Mouse (Mus musculus) ES-Bruce4 (cell line): Measurements from ENCODE around the gene Slc16a14. TPM values are rescaled to one million over a fixed set of nuclear protein-coding genes. Genes with fewer than 3 reads are reported as not detected.

Source experiments
- H3K27ac ChIP-seq: 2 replicates; pipeline ENCODE4 v1.5.1; 2012; ENCODE audit warnings: low read length, inconsistent platforms; ENCODE audit not compliant: insufficient read depth
- H3K27me3 ChIP-seq: 2 replicates; pipeline ENCODE4 v1.6.1; 2012; ENCODE audit warnings: mild to moderate bottlenecking, low read length, inconsistent platforms; ENCODE audit not compliant: control insufficient read depth, poor library complexity, insufficient read depth, severe bottlenecking
- H3K36me3 ChIP-seq: 2 replicates; pipeline ENCODE4 v1.6.1; 2012; ENCODE audit warnings: inconsistent platforms, mild to moderate bottlenecking, low read length, moderate library complexity; ENCODE audit not compliant: control insufficient read depth, poor library complexity, insufficient read depth, severe bottlenecking
- H3K4me1 ChIP-seq: one replicate; pipeline ENCODE4 v1.8.1; 2011; ENCODE audit warnings: low read length; ENCODE audit not compliant: control insufficient read depth, insufficient read depth
- H3K4me3 ChIP-seq: 2 replicates; pipeline ENCODE4 v1.5.1; 2011; ENCODE audit warnings: low read depth, mild to moderate bottlenecking, low read length
- H3K9ac ChIP-seq: 2 replicates; pipeline ENCODE4 v1.6.1; 2012; ENCODE audit warnings: low read depth, mild to moderate bottlenecking, inconsistent platforms; ENCODE audit not compliant: poor library complexity, severe bottlenecking
- H3K9me3 ChIP-seq: replicated peaks from 2 replicates; pipeline ENCODE4 v1.6.1; 2012; ENCODE audit warnings: mild to moderate bottlenecking, low read length, inconsistent platforms; ENCODE audit not compliant: control insufficient read depth, poor library complexity, insufficient read depth, severe bottlenecking
- CTCF ChIP-seq: IDR thresholded peaks from one replicate; pipeline ENCODE4 v1.8.1; 2011; ENCODE audit warnings: low read depth, low read length
- EP300 ChIP-seq: IDR thresholded peaks from 2 replicates; pipeline ENCODE4 v1.6.1; 2011; ENCODE audit warnings: low read depth, low read length; ENCODE audit not compliant: insufficient read depth
- POLR2A ChIP-seq: IDR thresholded peaks from one replicate; pipeline ENCODE4 v1.8.1; 2011; ENCODE audit warnings: low read length; ENCODE audit not compliant: insufficient read depth
- polyA plus RNA-seq: library from polyadenylated mRNA; stranded (reverse); fragments of >200 nt; gene quantifications from 2 replicates; pipeline ENCODE4 v1.2.4, GENCODE M21; 2011; ENCODE audit warnings: low read depth; ENCODE audit not compliant: missing spikeins, insufficient read depth, insufficient read length

The Slc16a14 gene
- polyA plus RNA-seq, 1 experiment: 0.54 TPM

- Histone ChIP-seq H3K36me3 (no peaks in the 10 kb centered on the region), H3K27me3 (no peaks in the 10 kb centered on the region), H3K4me3 (no peak overlapping the region), H3K9ac (no peak overlapping the region), H3K9me3 (no peaks in the 10 kb centered on the region), H3K4me1 (peaks cover 1% of the 10 kb centered on the region), H3K27ac (no peak overlapping the region)
- no peak for TF ChIP-seq CTCF
- TF ChIP-seq POLR2A: no peak
- TF ChIP-seq EP300: no peak
Observed at GRCm38 (mm10) chr1:84923432-84923831, 11.5 kb downstream of the Slc16a14 start.

GRCm38 (mm10) chr1:84918865-84919264 is 16.1 kb downstream of the Slc16a14 start:
- Histone ChIP-seq H3K9ac (no peak overlapping the region), H3K9me3 (no peaks in the 10 kb centered on the region), H3K36me3 (no peaks in the 10 kb centered on the region), H3K4me1 (no peaks in the 10 kb centered on the region), H3K4me3 (no peak overlapping the region), H3K27ac (no peak overlapping the region), H3K27me3 (no peaks in the 10 kb centered on the region)
- TF ChIP-seq EP300 (no peak), POLR2A (no peak), CTCF (no peak)

GRCm38 (mm10) chr1:84915010-84915409 is 19.9 kb downstream of the Slc16a14 start:
- Histone ChIP-seq H3K9ac (no peak overlapping the region), H3K4me3 (no peak overlapping the region), H3K36me3 (no peaks in the 10 kb centered on the region), H3K27ac (no peak overlapping the region), H3K9me3 (0 out of 2 replicates have a peak, but pooled peaks cover 4% of the 10 kb centered on the region), H3K4me1 (no peaks in the 10 kb centered on the region), H3K27me3 (no peaks in the 10 kb centered on the region)
- no peak for TF ChIP-seq POLR2A
- TF ChIP-seq CTCF: no peak
- TF ChIP-seq EP300: no peak

- H3K27me3 ChIP-seq: no peaks in the 10 kb centered on the region
- TF ChIP-seq CTCF (no peak), POLR2A (no peak)
- H3K4me1 ChIP-seq: no peaks in the 10 kb centered on the region
- no peak overlapping the region for H3K27ac ChIP-seq
- H3K9me3 ChIP-seq: 0 out of 2 replicates have a peak, but pooled peaks cover 4% of the 10 kb centered on the region
- H3K9ac ChIP-seq: no peak overlapping the region
- no peak overlapping the region for H3K4me3 ChIP-seq
- no peaks in the 10 kb centered on the region for H3K36me3 ChIP-seq
Observed at GRCm38 (mm10) chr1:84912571-84912970, 22.4 kb downstream of the Slc16a14 start.

GRCm38 (mm10) chr1:84910177-84910804 is 24.6 kb downstream of the Slc16a14 start:
- Histone ChIP-seq H3K27ac (no peak overlapping the region), H3K36me3 (no peaks in the 10 kb centered on the region), H3K9ac (no peak overlapping the region), H3K9me3 (0 out of 2 replicates have a peak, but pooled peaks cover 4% of the 10 kb centered on the region), H3K4me1 (no peaks in the 10 kb centered on the region), H3K27me3 (no peaks in the 10 kb centered on the region), H3K4me3 (no peak overlapping the region)
- TF ChIP-seq POLR2A (no peak), CTCF (no peak), EP300 (no peak)

GRCm38 (mm10) chr1:84904467-84904866 is 30.5 kb downstream of the Slc16a14 start:
- no peak overlapping the region for H3K27ac ChIP-seq
- H3K9ac ChIP-seq: no peak overlapping the region
- no peak overlapping the region for H3K4me3 ChIP-seq
- TF ChIP-seq EP300: no peak
- no peak for TF ChIP-seq CTCF
- H3K4me1 ChIP-seq: no peaks in the 10 kb centered on the region
- H3K9me3 ChIP-seq: no peaks in the 10 kb centered on the region
- no peaks in the 10 kb centered on the region for H3K27me3 ChIP-seq
- H3K36me3 ChIP-seq: no peaks in the 10 kb centered on the region
